Mouse (Mus musculus) limb, embryonic 14.5 days (tissue): ENCODE data around the gene Adamts14. TPM values are rescaled to one million over a fixed set of nuclear protein-coding genes. Genes with fewer than 3 reads are reported as not detected.

ENCODE experiments used
- ATAC-seq: fragments of 200-750 bp; cut with Nextera tagmentation; 2 replicates; pipeline ENCODE4 v1.8.0; 2017; ENCODE audit warnings: low read depth, moderate number of reproducible peaks, moderate TSS enrichment; ENCODE audit not compliant: low FRiP score
- DNase-seq: peaks from one replicate; pipeline ENCODE4 v3.0.0-alpha.2; 2015; ENCODE audit warnings: low spot score
- H3K27ac ChIP-seq: fragments of 300-500 bp; sonication (generic); replicated peaks from 2 replicates; pipeline ENCODE4 v1.5.1; 2014; ENCODE audit warnings: low read depth, mild to moderate bottlenecking, low read length, moderate library complexity, mixed read lengths
- H3K27me3 ChIP-seq: fragments of 300-500 bp; sonication (generic); 2 replicates; pipeline ENCODE4 v1.6.1; 2014; ENCODE audit warnings: low read length, mixed read lengths; ENCODE audit not compliant: control insufficient read depth, insufficient read depth
- H3K36me3 ChIP-seq: fragments of 300-500 bp; sonication (generic); 2 replicates; pipeline ENCODE4 v1.6.1; 2014; ENCODE audit warnings: mild to moderate bottlenecking, low read length, moderate library complexity, mixed read lengths; ENCODE audit not compliant: control insufficient read depth, insufficient read depth
- H3K4me1 ChIP-seq: fragments of 300-500 bp; sonication (generic); 2 replicates; pipeline ENCODE4 v1.6.1; 2014; ENCODE audit warnings: antibody characterized with exemption, low read length, mixed read lengths; ENCODE audit not compliant: control insufficient read depth, insufficient read depth
- H3K4me2 ChIP-seq: fragments of 300-500 bp; sonication (generic); replicated peaks from 2 replicates; pipeline ENCODE4 v1.6.1; 2014; ENCODE audit warnings: low read depth, mild to moderate bottlenecking, low read length, moderate library complexity; ENCODE audit not compliant: severe bottlenecking
- H3K4me3 ChIP-seq: fragments of 300-500 bp; sonication (generic); replicated peaks from 2 replicates; pipeline ENCODE4 v1.5.1; 2014; ENCODE audit warnings: low read length
- H3K9ac ChIP-seq: fragments of 300-500 bp; sonication (generic); 2 replicates; pipeline ENCODE4 v1.6.1; 2014; ENCODE audit warnings: mild to moderate bottlenecking, low read depth, low read length, moderate library complexity; ENCODE audit not compliant: severe bottlenecking
- H3K9me3 ChIP-seq: fragments of 300-500 bp; sonication (generic); 2 replicates; pipeline ENCODE4 v1.6.1; 2016; ENCODE audit warnings: low read length; ENCODE audit not compliant: control insufficient read depth
- POLR2A ChIP-seq: fragments of 200-500 bp; IDR thresholded peaks from 2 replicates; pipeline ENCODE4 v1.8.0; 2012; ENCODE audit warnings: inconsistent platforms, mild to moderate bottlenecking, moderate library complexity, borderline replicate concordance; ENCODE audit not compliant: insufficient read depth, insufficient read length; ENCODE audit errors: extremely low read depth
- WGBS: fragments of 180-500 bp; shearing (Covaris S2); extraction: QIAGEN DNeasy Blood & Tissue Kit; methylation state at CpG from one replicate; pipeline ENCODE4 v1.1.7; 2014; 5-methylcytosine and 5-hydroxymethylcytosine counted together
- polyA plus RNA-seq, 2 experiments: library from polyadenylated mRNA; depleted of rRNA in 1 of 2; stranded (reverse) in 1 of 2; unstranded in 1 of 2; fragments of >200 nt; fragmentation: Nextera tagmentation in 1 of 2; extraction: Ambion mirVana in 1 of 2; gene quantifications; 2 replicates each; pipeline versions ENCODE4 v1.2.1 to v1.2.3; 2012 to 2014

Gene Adamts14
- polyA plus RNA-seq, 2 experiments = 5.1 to 11.1 TPM

GRCm38 (mm10) chr10:61179927-61180326, 93.3 kb downstream of the Adamts14 start:
- Histone ChIP-seq H3K4me1 (no peaks in the 10 kb centered on the region), H3K9me3 (no peaks in the 10 kb centered on the region), H3K4me3 (no peak overlapping the region), H3K27ac (no peak overlapping the region), H3K27me3 (peaks cover 3% of the 10 kb centered on the region; the same call in 1 of the 2 replicates), H3K36me3 (no peaks in the 10 kb centered on the region), H3K4me2 (no peak overlapping the region), H3K9ac (no peak overlapping the region)
- TF ChIP-seq POLR2A = no peak
- ATAC-seq (no peak), DNase-seq (no peak)
- WGBS = 62% methylated on average over 6 of the region's 6 CpGs

- no peaks in the 10 kb centered on the region for H3K4me1 ChIP-seq
- no peak overlapping the region for H3K4me3 ChIP-seq
- H3K27me3 ChIP-seq = peaks cover 3% of the 10 kb centered on the region; the same call in 1 of the 2 replicates
- no peak for TF ChIP-seq POLR2A
- no peak overlapping the region for H3K4me2 ChIP-seq
- no peak for ATAC-seq
- H3K9ac ChIP-seq = no peak overlapping the region
- no peak for DNase-seq
- WGBS = 84% methylated on average over 8 of the region's 8 CpGs
- no peaks in the 10 kb centered on the region for H3K36me3 ChIP-seq
- H3K27ac ChIP-seq = no peak overlapping the region
- H3K9me3 ChIP-seq = no peaks in the 10 kb centered on the region
These were observed 94.6 kb downstream of the Adamts14 start for GRCm38 (mm10) chr10:61178687-61179086.

- Histone ChIP-seq H3K27me3 (peaks cover 3% of the 10 kb centered on the region; the same call in 1 of the 2 replicates), H3K9me3 (no peaks in the 10 kb centered on the region), H3K4me2 (no peak overlapping the region), H3K9ac (no peak overlapping the region), H3K4me3 (no peak overlapping the region), H3K27ac (no peak overlapping the region), H3K4me1 (no peaks in the 10 kb centered on the region), H3K36me3 (no peaks in the 10 kb centered on the region)
- DNase-seq (no peak), ATAC-seq (no peak)
- WGBS = 82% methylated on average over 4 of the region's 4 CpGs
- no peak for TF ChIP-seq POLR2A
These were observed 95.5 kb downstream of the Adamts14 start for GRCm38 (mm10) chr10:61177751-61178150.

- no peak overlapping the region for H3K27ac ChIP-seq
- 51% methylated on average over 7 of the region's 7 CpGs for WGBS
- H3K4me1 ChIP-seq = no peaks in the 10 kb centered on the region
- H3K4me3 ChIP-seq = no peak overlapping the region
- H3K4me2 ChIP-seq = no peak overlapping the region; the same call in 1 of the 2 replicates
- no peak overlapping the region for H3K9ac ChIP-seq
- DNase-seq = no peak
- no peaks in the 10 kb centered on the region for H3K36me3 ChIP-seq
- no peak for ATAC-seq
- no peaks in the 10 kb centered on the region for H3K9me3 ChIP-seq
- TF ChIP-seq POLR2A = no peak
- H3K27me3 ChIP-seq = peaks cover 3% of the 10 kb centered on the region; the same call in 1 of the 2 replicates
These were observed 96.9 kb downstream of the Adamts14 start for GRCm38 (mm10) chr10:61176221-61176790.

GRCm38 (mm10) chr10:61175442-61176204, 97.6 kb downstream of the Adamts14 start:
- DNase-seq = peak; percentile 7
- no peaks in the 10 kb centered on the region for H3K9me3 ChIP-seq
- no peaks in the 10 kb centered on the region for H3K36me3 ChIP-seq
- peaks cover 3% of the 10 kb centered on the region; the same call in 1 of the 2 replicates for H3K27me3 ChIP-seq
- no peak overlapping the region for H3K27ac ChIP-seq
- ATAC-seq = no peak
- no peak overlapping the region for H3K9ac ChIP-seq
- 14% methylated on average over 24 of the region's 24 CpGs for WGBS
- no peak overlapping the region for H3K4me3 ChIP-seq
- H3K4me1 ChIP-seq = no peaks in the 10 kb centered on the region
- TF ChIP-seq POLR2A = no peak
- no peak overlapping the region; the same call in 1 of the 2 replicates for H3K4me2 ChIP-seq
